Mouse (Mus musculus) liver, embryonic 11.5 days (tissue): Measurements from ENCODE around the gene 5031439G07Rik. TPM values are rescaled to one million over a fixed set of nuclear protein-coding genes. Genes with fewer than 3 reads are reported as not detected.
A peak's percentile ranks its signal among the peaks of the same experiment; 100 is the strongest.
"Not testable (repeated sequence)": the region's sequence is repeated elsewhere in the genome, so short reads cannot be mapped to it uniquely, and the experiment has no call there.

Experiments
- ATAC-seq: fragments of 200-750 bp; cut with Nextera tagmentation; replicated peaks from 2 replicates; pipeline ENCODE4 v1.8.0; 2017; ENCODE audit warnings: moderate number of reproducible peaks, mild to moderate bottlenecking, moderate TSS enrichment, moderate library complexity; ENCODE audit not compliant: low FRiP score
- DNase-seq: peaks from one replicate; pipeline ENCODE4 v3.0.0-alpha.2; 2017; ENCODE audit warnings: low spot score
- H3K27ac ChIP-seq: fragments of 300-500 bp; sonication (generic); 2 replicates; pipeline ENCODE4 v1.5.1; 2014; ENCODE audit warnings: mild to moderate bottlenecking, low read depth, low read length, control low read depth
- H3K27me3 ChIP-seq: fragments of 300-500 bp; sonication (generic); replicated peaks from 2 replicates; pipeline ENCODE4 v1.6.1; 2014; ENCODE audit warnings: low read length, mixed read lengths; ENCODE audit not compliant: control insufficient read depth, insufficient read depth
- H3K36me3 ChIP-seq: fragments of 300-500 bp; sonication (generic); 2 replicates; pipeline ENCODE4 v1.6.1; 2014; ENCODE audit warnings: mild to moderate bottlenecking, low read length, moderate library complexity, mixed read lengths; ENCODE audit not compliant: control insufficient read depth, insufficient read depth
- H3K4me1 ChIP-seq: fragments of 300-500 bp; sonication (generic); replicated peaks from 2 replicates; pipeline ENCODE4 v1.6.1; 2014; ENCODE audit warnings: low read length, mixed read lengths; ENCODE audit not compliant: control insufficient read depth, insufficient read depth
- H3K4me2 ChIP-seq: fragments of 300-500 bp; sonication (generic); 2 replicates; pipeline ENCODE4 v1.6.1; 2014; ENCODE audit warnings: mild to moderate bottlenecking, control low read depth, moderate library complexity
- H3K4me3 ChIP-seq: fragments of 300-500 bp; sonication (generic); 2 replicates; pipeline ENCODE4 v1.5.1; 2014; ENCODE audit warnings: low read depth, low read length, control low read depth
- H3K9ac ChIP-seq: fragments of 300-500 bp; sonication (generic); 2 replicates; pipeline ENCODE4 v1.6.1; 2014; ENCODE audit warnings: low read depth, low read length, control low read depth
- H3K9me3 ChIP-seq: fragments of 300-500 bp; sonication (generic); 2 replicates; pipeline ENCODE4 v1.6.1; 2016; ENCODE audit warnings: low read length, inconsistent platforms, mixed read lengths; ENCODE audit not compliant: control insufficient read depth
- WGBS: fragments of 180-500 bp; shearing (Covaris S2); extraction: QIAGEN DNeasy Blood & Tissue Kit; methylation state at CpG from one replicate; pipeline ENCODE4 v1.1.7; 2014; 5-methylcytosine and 5-hydroxymethylcytosine counted together
- polyA plus RNA-seq: library from polyadenylated mRNA; unstranded; fragments of >200 nt; fragmentation: Nextera tagmentation; extraction: Ambion mirVana; gene quantifications from 2 replicates; pipeline ENCODE4 v1.2.1, GENCODE M21; 2014

Gene 5031439G07Rik
- polyA plus RNA-seq, 1 experiment from 2014 or later = 4.6 TPM

GRCm38 (mm10) chr15:84923508-84924181 lies 64.7 kb downstream of the 5031439G07Rik start:
- H3K27me3 ChIP-seq = no peaks in the 10 kb centered on the region
- peak overlapping the region; percentile 90 for H3K27ac ChIP-seq
- H3K4me1 ChIP-seq = peaks cover 15% of the 10 kb centered on the region
- peaks cover 9% of the 10 kb centered on the region for H3K36me3 ChIP-seq
- peak overlapping the region; percentile 99 for H3K9ac ChIP-seq
- H3K4me2 ChIP-seq = peak overlapping the region; percentile 79
- peak; percentile 75 for ATAC-seq
- no peaks in the 10 kb centered on the region for H3K9me3 ChIP-seq
- DNase-seq = peak; percentile 69
- peak overlapping the region; percentile 96 for H3K4me3 ChIP-seq
- under 1% methylated on average over 64 of the region's 68 CpGs for WGBS

- Histone ChIP-seq H3K27me3 (no peaks in the 10 kb centered on the region), H3K27ac (peak within 1 kb of the TSS; percentile 90), H3K4me1 (peaks cover 15% of the 10 kb centered on the region), H3K4me2 (peak within 1 kb of the TSS; percentile 81), H3K36me3 (peaks cover 5% of the 10 kb centered on the region), H3K9ac (peak within 1 kb of the TSS; percentile 99), H3K9me3 (no peaks in the 10 kb centered on the region), H3K4me3 (peak within 1 kb of the TSS; percentile 96)
- ATAC-seq (peak; percentile 92), DNase-seq (peak; percentile 99)
- WGBS = 0% methylated on average over 60 of the region's 60 CpGs
Observed at GRCm38 (mm10) chr15:84922884-84923507, 65.4 kb downstream of the 5031439G07Rik start, which contains the start of gene Nup50. Gene Nup50, plus strand, starts transcription at chr15:84923411.

- Histone ChIP-seq H3K4me2 (no peak within 1 kb of the TSS), H3K9ac (no peak within 1 kb of the TSS), H3K4me1 (peaks cover 8% of the 10 kb centered on the region), H3K9me3 (no peaks in the 10 kb centered on the region), H3K4me3 (no peak within 1 kb of the TSS), H3K27me3 (no peaks in the 10 kb centered on the region), H3K27ac (no peak within 1 kb of the TSS), H3K36me3 (no peaks in the 10 kb centered on the region)
- DNase-seq (no peak), ATAC-seq (no peak)
- WGBS = 93% methylated on average over 3 of the region's 3 CpGs
Observed at GRCm38 (mm10) chr15:84919938-84920337, 68.4 kb downstream of the 5031439G07Rik start, which contains the start of gene Gm29666. Gene Gm29666, minus strand, starts transcription at chr15:84920038.

- H3K9ac ChIP-seq = no peak overlapping the region
- ATAC-seq = no peak
Observed at GRCm38 (mm10) chr15:84913201-84913600, 75.2 kb downstream of the 5031439G07Rik start.

GRCm38 (mm10) chr15:84903843-84904385 lies 84.4 kb downstream of the 5031439G07Rik start:
- H3K36me3 ChIP-seq = no peaks in the 10 kb centered on the region
- no peaks in the 10 kb centered on the region for H3K27me3 ChIP-seq
- no peaks in the 10 kb centered on the region for H3K9me3 ChIP-seq
- H3K4me1 ChIP-seq = no peaks in the 10 kb centered on the region
- 80% methylated on average over 7 of the region's 7 CpGs for WGBS
- DNase-seq = no peak
- ATAC-seq = no peak
- H3K27ac ChIP-seq = no peak overlapping the region
- no peak overlapping the region for H3K4me3 ChIP-seq
- H3K4me2 ChIP-seq = no peak overlapping the region
- no peak overlapping the region for H3K9ac ChIP-seq

More at GRCm38 (mm10) chr15:84913201-84913600, 75.2 kb downstream of the 5031439G07Rik start:
- Histone ChIP-seq H3K9me3 (peaks cover 4% of the 10 kb centered on the region; the same call in 1 of the 2 replicates), H3K4me2 (no peak overlapping the region), H3K27ac (no peak overlapping the region), H3K27me3 (no peaks in the 10 kb centered on the region), H3K4me3 (no peak overlapping the region), H3K4me1 (no peaks in the 10 kb centered on the region), H3K36me3 (peaks cover 8% of the 10 kb centered on the region; the same call in 1 of the 2 replicates)
- WGBS = 87% methylated on average over 3 of the region's 3 CpGs
- DNase-seq = no peak

GRCm38 (mm10) chr15:84898077-84898476 lies 90.3 kb downstream of the 5031439G07Rik start:
- no peak overlapping the region for H3K27ac ChIP-seq
- WGBS = 41% methylated on average over 7 of the region's 7 CpGs
- no peak overlapping the region for H3K4me3 ChIP-seq
- ATAC-seq (no peak), DNase-seq (no peak)
- H3K4me1 ChIP-seq = no peaks in the 10 kb centered on the region
- H3K9me3 ChIP-seq = no peaks in the 10 kb centered on the region
- no peak overlapping the region for H3K9ac ChIP-seq
- no peaks in the 10 kb centered on the region for H3K36me3 ChIP-seq
- H3K4me2 ChIP-seq = no peak overlapping the region
- H3K27me3 ChIP-seq = no peaks in the 10 kb centered on the region

GRCm38 (mm10) chr15:84896664-84897063 lies 91.7 kb downstream of the 5031439G07Rik start:
- 57% methylated on average over 1 of the region's 1 CpGs for WGBS
- Histone ChIP-seq H3K27me3 (no peaks in the 10 kb centered on the region), H3K4me2 (no peak overlapping the region), H3K9ac (no peak overlapping the region), H3K27ac (no peak overlapping the region), H3K36me3 (no peaks in the 10 kb centered on the region), H3K9me3 (no peaks in the 10 kb centered on the region), H3K4me1 (no peaks in the 10 kb centered on the region), H3K4me3 (no peak overlapping the region)
- DNase-seq = no peak
- ATAC-seq = no peak

GRCm38 (mm10) chr15:84896216-84896615 lies 92.1 kb downstream of the 5031439G07Rik start:
- not testable (repeated sequence) for H3K4me2 ChIP-seq, H3K27me3 ChIP-seq, H3K36me3 ChIP-seq, DNase-seq, H3K9ac ChIP-seq, H3K4me1 ChIP-seq, H3K9me3 ChIP-seq, H3K4me3 ChIP-seq, H3K27ac ChIP-seq, ATAC-seq
- 65% methylated on average over 10 of the region's 10 CpGs for WGBS
